Mouse (Mus musculus) urinary bladder, postnatal 14 days (tissue): Measurements from ENCODE around the gene Micall2.
A peak's percentile ranks its signal among the peaks of the same experiment; 100 is the strongest.

Experiments used
- DNase-seq: peaks from one replicate; pipeline ENCODE4 v3.0.0; 2021; ENCODE audit warnings: low spot score

Micall2 gene

GRCm38 (mm10) chr5:139681832-139682630, 54.1 kb downstream of the Micall2 start:
- DNase-seq: no peak

GRCm38 (mm10) chr5:139675707-139675967, 60.5 kb downstream of the Micall2 start:
- DNase-seq: no peak

- DNase-seq: no peak
Observed at GRCm38 (mm10) chr5:139674940-139675706, 61.0 kb downstream of the Micall2 start.

- no peak for DNase-seq
Observed at GRCm38 (mm10) chr5:139669380-139669779, 66.8 kb downstream of the Micall2 start.

GRCm38 (mm10) chr5:139668494-139668893, 67.6 kb downstream of the Micall2 start:
- DNase-seq: peak; percentile 67

- DNase-seq: no peak
Observed at GRCm38 (mm10) chr5:139666496-139666895, 69.6 kb downstream of the Micall2 start.

- DNase-seq: no peak
Observed at GRCm38 (mm10) chr5:139665375-139665774, 70.8 kb downstream of the Micall2 start.

GRCm38 (mm10) chr5:139661713-139662112, 74.4 kb downstream of the Micall2 start:
- no peak for DNase-seq

- no peak for DNase-seq
Observed at GRCm38 (mm10) chr5:139659307-139659706, 76.8 kb downstream of the Micall2 start.

GRCm38 (mm10) chr5:139658865-139659264, 77.3 kb downstream of the Micall2 start:
- DNase-seq: no peak

- no peak for DNase-seq
Observed at GRCm38 (mm10) chr5:139657959-139658602, 78.1 kb downstream of the Micall2 start.
